Mouse (Mus musculus): Measurements from ENCODE around the gene Arg1.

GRCm38 (mm10) chr10:24912576-24912975 is 14.7 kb downstream of the Arg1 start:
- TF ChIP-seq CTCF (IDR thresholded peaks at IDR 0.05; ENCODE audit: borderline replicate concordance, extremely low read depth, insufficient read depth, insufficient read length): no peak
- TF ChIP-seq POLR2A (IDR thresholded peaks at IDR 0.05; ENCODE audit: borderline replicate concordance, extremely low read depth, insufficient read depth, insufficient read length, poor library complexity, severe bottlenecking): no peak

Data from brain, embryonic 14.5 days (tissue).